Mouse (Mus musculus): ENCODE results near the gene Iqch. TPM values are rescaled to one million over a fixed set of nuclear protein-coding genes. Genes with fewer than 3 reads are reported as not detected.

Gene Iqch
- 0.08 TPM in 1 of 2 replicates, not detected in the other for polyA plus RNA-seq (2012; rRNA removed)

DNA sequence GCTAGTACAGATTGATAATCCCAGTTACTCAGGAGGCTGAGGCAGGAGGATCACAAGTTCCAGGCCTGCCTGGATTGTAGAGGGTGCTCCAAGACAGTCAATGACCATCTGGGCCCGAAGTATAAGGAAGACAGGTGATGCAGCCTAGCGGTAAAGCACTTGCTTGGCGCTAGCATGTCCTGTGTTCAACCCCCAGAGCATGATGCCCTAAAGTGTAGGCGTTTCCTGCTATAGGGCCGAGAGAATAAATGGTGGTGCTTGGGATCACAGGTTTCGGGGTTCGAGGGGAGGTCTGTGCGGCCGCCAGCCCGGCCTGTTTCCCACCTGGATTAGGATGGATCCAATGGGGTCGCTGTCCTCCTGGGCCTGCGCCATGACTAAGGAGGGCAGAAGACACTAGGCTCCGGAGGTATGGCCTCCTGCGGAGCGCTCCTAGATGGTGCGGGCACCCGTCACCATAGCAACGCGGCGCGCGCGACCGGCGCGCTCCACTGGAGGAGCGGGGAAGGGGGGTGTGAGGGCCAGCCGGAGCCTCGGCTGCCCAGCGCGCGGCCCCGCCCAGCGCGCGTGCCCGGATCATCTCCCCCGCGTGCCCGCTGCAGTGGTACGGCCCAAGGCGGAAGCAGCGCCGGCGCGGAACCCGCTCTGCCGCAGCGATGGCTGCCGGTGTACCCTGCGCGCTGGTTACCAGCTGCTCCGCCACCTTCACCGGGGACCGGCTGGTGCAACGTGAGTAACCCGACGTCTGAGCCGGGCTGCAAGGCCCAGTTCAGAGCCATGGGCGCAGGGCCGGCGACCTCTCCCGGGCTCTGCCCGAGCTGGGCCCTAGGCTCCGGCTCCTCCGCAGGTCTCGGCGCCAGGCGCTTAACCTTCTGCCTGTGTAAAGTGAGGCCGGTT, at the start of gene Iqch, which contains the start of gene Aagab:
Gene Iqch, minus strand, starts transcription at position 451 of the 897 bp plus-strand sequence.
Gene Aagab, plus strand, starts transcription at position 618 of the 897 bp plus-strand sequence.
- peak; percentile 73 for TF ChIP-seq POLR2A (IDR thresholded peaks at IDR 0.05; ENCODE audit: borderline replicate concordance, insufficient read depth, low read length)
- no peak for TF ChIP-seq CTCF (IDR thresholded peaks at IDR 0.05; ENCODE audit: borderline replicate concordance, insufficient read depth, low read depth, low read length)
- Histone ChIP-seq H3K27me3 (ENCODE audit: control insufficient read depth, insufficient read depth, low read length) (no peaks in the 10 kb centered on the region), H3K4me1 (ENCODE audit: control insufficient read depth, insufficient read depth, low read length) (peaks cover 3% of the 10 kb centered on the region; the same call in 1 of the 2 replicates), H3K27ac (ENCODE audit: insufficient read depth, low read length) (peak within 1 kb of the TSS; percentile 57), H3K4me3 (replicated peaks; ENCODE audit: insufficient read depth, low read depth, low read length) (peak within 1 kb of the TSS; percentile 84)
- peak; percentile 97 to 98 for DNase-seq
- WGBS: under 1% methylated on average over 70 of the region's 70 CpGs

DNA sequence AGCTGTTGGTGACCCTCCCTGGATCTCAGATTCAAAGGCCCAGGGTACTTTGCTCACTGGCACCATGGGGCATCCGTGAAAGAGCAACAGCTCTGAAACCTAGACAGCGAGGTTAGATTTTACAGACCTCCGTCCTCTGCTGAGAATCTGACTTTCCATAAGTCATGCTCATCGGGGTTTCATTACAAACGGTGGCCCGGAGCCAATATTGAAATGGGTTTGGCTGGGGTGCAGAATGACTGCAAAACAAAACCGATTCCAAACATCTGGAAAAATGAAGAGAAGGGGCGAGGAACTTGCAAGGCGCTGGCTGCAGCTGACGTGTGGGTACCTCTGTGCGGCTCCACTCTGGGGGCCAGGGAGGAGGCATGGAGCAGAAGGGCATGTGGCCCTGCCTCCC, 49.3 kb upstream of the Iqch start:
- H3K27ac ChIP-seq (ENCODE audit: insufficient read depth, low read length): no peak overlapping the region
- no peaks in the 10 kb centered on the region for H3K27me3 ChIP-seq (ENCODE audit: control insufficient read depth, insufficient read depth, low read length)
- no peak overlapping the region for H3K4me3 ChIP-seq (replicated peaks; ENCODE audit: insufficient read depth, low read depth, low read length)
- no peak for TF ChIP-seq CTCF (IDR thresholded peaks at IDR 0.05; ENCODE audit: borderline replicate concordance, insufficient read depth, low read depth, low read length)
- TF ChIP-seq POLR2A (IDR thresholded peaks at IDR 0.05; ENCODE audit: borderline replicate concordance, insufficient read depth, low read length): no peak
- no peak for DNase-seq
- H3K4me1 ChIP-seq (ENCODE audit: control insufficient read depth, insufficient read depth, low read length): peaks cover 36% of the 10 kb centered on the region
- WGBS: 67% methylated on average over 11 of the region's 11 CpGs

DNA sequence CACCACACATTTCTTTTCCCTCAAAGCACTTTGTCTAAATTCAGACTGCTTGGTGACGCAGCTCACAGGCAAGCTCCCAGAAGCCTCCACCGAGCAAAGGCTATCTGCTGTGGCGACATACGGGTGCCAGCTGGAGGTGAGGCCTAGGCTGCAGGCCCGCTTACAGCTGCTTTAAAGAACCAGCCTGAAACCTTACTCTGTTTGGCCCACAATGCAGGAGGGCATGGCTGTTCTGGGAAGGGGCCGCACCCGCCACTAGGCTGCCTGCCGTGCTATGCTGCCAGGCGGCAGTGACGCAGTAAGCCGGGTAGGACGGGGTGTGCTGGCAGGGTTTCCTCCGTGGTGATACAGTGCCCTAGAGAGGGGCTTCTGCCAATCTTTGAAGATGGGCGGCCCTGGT, 48.6 kb upstream of the Iqch start:
- Histone ChIP-seq H3K27me3 (ENCODE audit: control insufficient read depth, insufficient read depth, low read length) (no peaks in the 10 kb centered on the region), H3K27ac (ENCODE audit: insufficient read depth, low read length) (no peak overlapping the region), H3K4me1 (ENCODE audit: control insufficient read depth, insufficient read depth, low read length) (peaks cover 36% of the 10 kb centered on the region), H3K4me3 (replicated peaks; ENCODE audit: insufficient read depth, low read depth, low read length) (no peak overlapping the region)
- no peak for TF ChIP-seq CTCF (IDR thresholded peaks at IDR 0.05; ENCODE audit: borderline replicate concordance, insufficient read depth, low read depth, low read length)
- TF ChIP-seq POLR2A (IDR thresholded peaks at IDR 0.05; ENCODE audit: borderline replicate concordance, insufficient read depth, low read length): no peak
- peak; percentile 60 to 65 for DNase-seq
- 41% methylated on average over 14 of the region's 14 CpGs for WGBS

DNA sequence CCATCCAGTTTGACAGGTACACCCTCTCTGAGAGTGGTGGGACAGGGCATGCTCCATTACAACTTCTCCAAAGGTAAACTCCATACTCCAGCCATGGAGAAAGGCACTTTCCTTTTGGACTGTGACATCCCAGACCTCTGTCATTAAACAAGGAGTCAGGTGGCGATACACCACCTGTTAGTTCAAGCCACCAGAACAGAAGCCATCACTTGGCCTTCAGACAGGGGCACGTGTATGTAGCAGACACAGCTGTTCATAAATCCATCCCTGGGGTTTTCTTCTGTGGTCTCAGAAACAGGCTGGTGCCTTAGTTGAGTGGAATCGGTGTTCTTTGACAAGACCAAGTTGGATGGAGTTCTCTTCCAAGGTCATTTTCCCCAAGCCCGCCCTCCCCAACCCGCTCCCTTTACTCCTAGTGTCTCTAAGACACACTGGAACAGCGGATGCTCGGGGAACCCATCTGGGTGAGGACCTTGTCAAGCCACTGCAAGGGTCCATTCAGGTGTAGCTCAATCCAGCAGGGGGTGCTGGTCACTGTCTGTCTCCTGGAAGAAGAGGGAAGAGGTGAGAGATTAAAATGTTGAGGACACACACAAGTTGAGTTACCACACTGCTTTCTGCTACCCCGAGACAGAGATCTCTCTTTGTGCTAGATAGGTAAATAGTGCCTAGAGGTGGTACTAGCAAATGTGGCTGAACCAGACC, 47.7 kb upstream of the Iqch start:
- 92% methylated on average over 8 of the region's 8 CpGs for WGBS

DNA sequence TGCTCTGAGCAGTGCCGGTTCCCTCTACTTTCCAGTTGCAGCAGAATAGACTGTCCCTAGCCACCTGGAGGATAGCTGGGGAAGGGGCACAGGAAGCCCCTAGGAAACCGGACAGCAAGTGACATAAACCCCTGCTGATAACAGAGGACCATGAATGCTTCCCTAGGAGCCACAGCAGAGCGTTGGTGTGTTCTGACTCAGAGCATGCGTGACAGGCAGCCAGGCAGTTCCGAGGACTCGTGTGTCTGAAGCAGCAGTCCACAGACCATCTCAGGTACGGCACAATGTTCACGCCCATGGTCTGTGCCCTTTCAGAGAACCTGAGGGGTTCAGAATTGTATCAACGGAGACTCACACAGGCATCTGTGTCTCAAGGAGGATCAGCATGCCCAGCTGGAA, 46.2 kb upstream of the Iqch start:
- 30% methylated on average over 9 of the region's 9 CpGs for WGBS
- no peak for DNase-seq
- TF ChIP-seq CTCF (IDR thresholded peaks at IDR 0.05; ENCODE audit: borderline replicate concordance, insufficient read depth, low read depth, low read length) (no peak), POLR2A (IDR thresholded peaks at IDR 0.05; ENCODE audit: borderline replicate concordance, insufficient read depth, low read length) (no peak)
- no peaks in the 10 kb centered on the region for H3K27me3 ChIP-seq (ENCODE audit: control insufficient read depth, insufficient read depth, low read length)
- H3K27ac ChIP-seq (ENCODE audit: insufficient read depth, low read length): no peak overlapping the region
- no peak overlapping the region for H3K4me3 ChIP-seq (replicated peaks; ENCODE audit: insufficient read depth, low read depth, low read length)
- peaks cover 26% of the 10 kb centered on the region for H3K4me1 ChIP-seq (ENCODE audit: control insufficient read depth, insufficient read depth, low read length)

More for the DNA sequence above, 47.7 kb upstream of the Iqch start:
- Histone ChIP-seq H3K27me3 (ENCODE audit: control insufficient read depth, insufficient read depth, low read length) (no peaks in the 10 kb centered on the region), H3K4me1 (ENCODE audit: control insufficient read depth, insufficient read depth, low read length) (peaks cover 30% of the 10 kb centered on the region), H3K4me3 (replicated peaks; ENCODE audit: insufficient read depth, low read depth, low read length) (no peak overlapping the region), H3K27ac (ENCODE audit: insufficient read depth, low read length) (no peak overlapping the region)
- TF ChIP-seq POLR2A (IDR thresholded peaks at IDR 0.05; ENCODE audit: borderline replicate concordance, insufficient read depth, low read length) (no peak), CTCF (IDR thresholded peaks at IDR 0.05; ENCODE audit: borderline replicate concordance, insufficient read depth, low read depth, low read length) (peak; percentile 33; the same call in 1 of the 2 replicates)
- DNase-seq: no peak

DNA sequence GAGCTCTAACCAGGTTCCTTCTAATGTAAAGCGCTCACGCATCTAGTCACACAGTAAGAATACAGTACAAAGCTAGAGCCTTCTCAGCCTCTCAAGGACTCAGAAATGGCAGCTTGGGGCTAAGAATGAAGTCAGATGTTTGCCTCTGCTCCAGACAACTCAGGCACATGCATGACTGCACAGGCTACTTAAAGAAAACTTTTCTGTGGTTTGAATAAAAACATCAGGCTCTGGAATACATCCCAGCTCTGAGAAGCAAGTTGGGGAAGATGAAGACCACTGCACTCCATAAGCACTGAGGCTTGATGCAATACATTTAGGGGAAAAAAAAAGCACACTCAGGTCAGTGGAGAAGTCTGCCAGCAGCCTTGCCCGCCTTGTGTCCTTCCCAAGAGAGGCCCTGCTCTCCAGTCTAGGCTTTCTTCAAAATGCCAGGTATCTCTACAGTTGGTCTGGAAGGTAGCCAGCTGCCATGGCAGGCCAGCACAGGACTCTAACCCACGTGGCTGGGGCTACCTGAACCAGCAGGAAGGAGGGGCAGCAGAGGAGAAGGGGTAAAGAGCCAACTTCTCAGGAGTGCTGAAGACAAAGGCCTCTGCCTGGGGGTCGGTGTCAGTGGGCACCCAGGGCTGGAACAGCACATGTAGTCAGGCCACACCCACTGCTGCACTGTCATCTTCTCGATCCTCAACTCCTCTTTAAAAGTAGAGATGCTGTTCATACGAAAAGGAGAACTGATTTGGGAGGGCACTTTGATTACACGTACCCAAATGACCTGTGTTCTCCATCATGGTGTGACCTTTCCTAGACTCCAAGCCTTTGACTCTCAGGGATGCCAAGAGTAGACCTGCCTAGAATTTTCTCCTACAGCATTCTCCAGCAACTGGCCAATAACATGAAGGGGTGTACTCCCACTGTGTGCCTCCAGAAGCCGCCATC, 45.6 kb upstream of the Iqch start:
- no peaks in the 10 kb centered on the region for H3K27me3 ChIP-seq (ENCODE audit: control insufficient read depth, insufficient read depth, low read length)
- 48% methylated on average over 9 of the region's 9 CpGs for WGBS
- TF ChIP-seq CTCF (IDR thresholded peaks at IDR 0.05; ENCODE audit: borderline replicate concordance, insufficient read depth, low read depth, low read length): no peak
- TF ChIP-seq POLR2A (IDR thresholded peaks at IDR 0.05; ENCODE audit: borderline replicate concordance, insufficient read depth, low read length): no peak
- peak; percentile 52 to 67 for DNase-seq
- no peak overlapping the region for H3K4me3 ChIP-seq (replicated peaks; ENCODE audit: insufficient read depth, low read depth, low read length)
- H3K27ac ChIP-seq (ENCODE audit: insufficient read depth, low read length): no peak overlapping the region
- peaks cover 30% of the 10 kb centered on the region for H3K4me1 ChIP-seq (ENCODE audit: control insufficient read depth, insufficient read depth, low read length)

DNA sequence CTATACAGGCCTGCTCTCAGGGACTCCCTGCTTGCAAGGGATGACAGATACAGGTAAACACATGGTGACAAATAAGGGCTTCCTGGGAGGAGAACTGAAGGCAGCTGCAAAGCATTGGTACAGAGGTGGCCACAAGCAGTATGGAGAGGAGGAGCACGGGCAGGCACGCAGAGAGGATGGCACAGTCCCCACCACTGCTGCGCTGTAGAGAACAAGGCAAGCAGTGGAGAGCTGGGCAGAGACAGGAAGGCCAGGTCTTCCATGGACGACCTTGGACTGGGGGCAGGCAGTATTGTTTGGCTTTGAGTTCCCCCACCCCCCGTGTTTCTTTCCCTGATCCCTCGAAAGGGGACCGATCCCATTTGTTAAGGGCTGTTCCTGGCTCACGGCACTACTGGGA, 42.8 kb upstream of the Iqch start:
- DNase-seq: no peak
- no peaks in the 10 kb centered on the region for H3K27me3 ChIP-seq (ENCODE audit: control insufficient read depth, insufficient read depth, low read length)
- 86% methylated on average over 8 of the region's 8 CpGs for WGBS
- TF ChIP-seq POLR2A (IDR thresholded peaks at IDR 0.05; ENCODE audit: borderline replicate concordance, insufficient read depth, low read length) (no peak), CTCF (IDR thresholded peaks at IDR 0.05; ENCODE audit: borderline replicate concordance, insufficient read depth, low read depth, low read length) (no peak)
- H3K4me1 ChIP-seq (ENCODE audit: control insufficient read depth, insufficient read depth, low read length): peaks cover 20% of the 10 kb centered on the region
- H3K27ac ChIP-seq (ENCODE audit: insufficient read depth, low read length): no peak overlapping the region
- no peak overlapping the region for H3K4me3 ChIP-seq (replicated peaks; ENCODE audit: insufficient read depth, low read depth, low read length)
